In genomic region chr6:83077630-83078323, GRCm38 (mm10) we compare ENCODE assay signal across 8 mouse cellular contexts. TPM values are rescaled to one million over a fixed set of nuclear protein-coding genes. Genes with fewer than 3 reads are reported as not detected.
DNase-seq lines count a peak whose midpoint lies in the region; ATAC-seq and TF ChIP-seq lines count a peak whose summit lies in the region.

Pcgf1 (plus strand) TSS chr6:83077869.

- H3K36me3 ChIP-seq in spleen, adult 2 months (ENCODE audit: control insufficient read depth, insufficient read depth, low read length): peaks cover 1% of the 10 kb centered on the region
- H3K36me3 ChIP-seq in intestine, embryonic 14.5 days (ENCODE audit: control insufficient read depth, insufficient read depth, low read length): peaks cover 17% of the 10 kb centered on the region
- H3K36me3 ChIP-seq in liver, adult 2 months (ENCODE audit: control insufficient read depth, insufficient read depth, low read length): peaks cover 4% of the 10 kb centered on the region; the same call in 1 of the 2 replicates

- peak within 1 kb of the TSS; percentile 96 for H3K4me2 ChIP-seq in intestine, embryonic 14.5 days (ENCODE audit: low read length)

- DNase-seq in spleen, adult 2 months (ENCODE audit: low read depth in 1 of 2, low spot score in 2 of 2): no peak
- DNase-seq in spleen, postnatal 10 days (ENCODE audit: low spot score in 2 of 2): no peak
- DNase-seq in adrenal gland, adult 8-10 months: peak; percentile 50
- DNase-seq in intestine, embryonic 14.5 days (ENCODE audit: low spot score): no peak
- no peak for DNase-seq in liver, adult 2 months (ENCODE audit: extremely low read depth, low read depth, low spot score)
- peak; percentile 56 for DNase-seq in naive thymus-derived CD4-positive, alpha-beta T cell, adult 2 months (ENCODE audit: low read depth)
- DNase-seq in thymus, postnatal 36 days: no peak

- peak within 1 kb of the TSS; percentile 68 for H3K9ac ChIP-seq in intestine, embryonic 14.5 days (ENCODE audit: low read length)
- H3K9ac ChIP-seq in liver, adult 2 months (ENCODE audit: low read depth, low read length): peak within 1 kb of the TSS; percentile 86

- peak within 1 kb of the TSS; percentile 91 for H3K4me3 ChIP-seq in spleen, adult 2 months (ENCODE audit: extremely low read depth, insufficient read depth, insufficient read length)
- peak within 1 kb of the TSS; percentile 73 for H3K4me3 ChIP-seq in intestine, embryonic 14.5 days (ENCODE audit: low read depth, low read length)
- peak within 1 kb of the TSS; percentile 75 for H3K4me3 ChIP-seq in liver, adult 2 months (ENCODE audit: insufficient read depth, low read depth, low read length)

- peak within 1 kb of the TSS; percentile 94 for H3K27ac ChIP-seq in spleen, adult 2 months (ENCODE audit: insufficient read depth, low read length)
- peak within 1 kb of the TSS; percentile 77 for H3K27ac ChIP-seq in intestine, embryonic 14.5 days (ENCODE audit: low read depth)
- H3K27ac ChIP-seq in liver, adult 2 months (replicated peaks; ENCODE audit: insufficient read depth, low read depth, low read length): peak within 1 kb of the TSS; percentile 69

- peaks cover 1% of the 10 kb centered on the region; the same call in 1 of the 2 replicates for H3K27me3 ChIP-seq in spleen, adult 2 months (ENCODE audit: control insufficient read depth, insufficient read depth, low read length)
- H3K27me3 ChIP-seq in intestine, embryonic 14.5 days (replicated peaks; ENCODE audit: control insufficient read depth, insufficient read depth, low read length): peaks cover 47% of the 10 kb centered on the region
- no peaks in the 10 kb centered on the region; the same call in 1 of the 2 replicates for H3K27me3 ChIP-seq in liver, adult 2 months (ENCODE audit: control insufficient read depth, insufficient read depth, low read length)

- H3K4me1 ChIP-seq in spleen, adult 2 months (ENCODE audit: control insufficient read depth, insufficient read depth, insufficient read length): peaks cover 3% of the 10 kb centered on the region; the same call in 1 of the 2 replicates
- H3K4me1 ChIP-seq in intestine, embryonic 14.5 days (replicated peaks; ENCODE audit: control insufficient read depth, insufficient read depth, low read length): peaks cover 12% of the 10 kb centered on the region
- peaks cover 13% of the 10 kb centered on the region for H3K4me1 ChIP-seq in liver, adult 2 months (ENCODE audit: control insufficient read depth, insufficient read depth, low read length)

- H3K79me2 ChIP-seq in liver, adult 2 months (ENCODE audit: control insufficient read depth, insufficient read depth, low read length): no peaks in the 10 kb centered on the region

- peak; percentile 44 for ATAC-seq in erythroblast, adult 5-6 weeks (replicated peaks; ENCODE audit: low FRiP score, poor library complexity, severe bottlenecking)
- peak; percentile 70 for ATAC-seq in intestine, embryonic 14.5 days (replicated peaks; ENCODE audit: low FRiP score, low TSS enrichment, low read depth)

- under 1% methylated on average over 54 of the region's 54 CpGs for WGBS in spleen, adult 2 months
- WGBS in intestine, embryonic 14.5 days: under 1% methylated on average over 52 of the region's 54 CpGs
- under 1% methylated on average over 54 of the region's 54 CpGs for WGBS in liver, adult 2 months

- TF ChIP-seq POLR2A in spleen, adult 2 months (IDR thresholded peaks at IDR 0.05; ENCODE audit: low read depth, low read length): no peak
- 0 out of 2 replicates have a peak, but pooled peaks have one; percentile 34 for TF ChIP-seq POLR2A in liver, adult 2 months (IDR thresholded peaks at IDR 0.05; ENCODE audit: extremely low read depth, insufficient read depth, low read length)

- no peak for TF ChIP-seq CTCF in spleen, adult 2 months (IDR thresholded peaks at IDR 0.05; ENCODE audit: extremely low read depth, insufficient read depth, insufficient read length, insufficient replicate concordance)
- TF ChIP-seq CTCF in liver, adult 2 months (IDR thresholded peaks at IDR 0.05; ENCODE audit: low read depth, low read length): no peak

- no peaks in the 10 kb centered on the region for H3K9me3 ChIP-seq in intestine, embryonic 14.5 days (ENCODE audit: control insufficient read depth, low read length)

RNA-seq across cellular contexts. Expression of gene Pcgf1, which starts in this region (rescaled TPM):
- 10.0 and 10.7 TPM in 2 replicates for polyA plus RNA-seq in spleen, adult 2 months (2012; rRNA removed)
- total RNA-seq in adrenal gland, adult 8-10 months (2022): 10 to 100 TPM; 50.4 to 79.1 (median 66.0) TPM
- 19.8 and 29.7 TPM in 2 replicates for total RNA-seq in erythroblast, adult 5-6 weeks (2015; ENCODE audit: low replicate concordance)
- total RNA-seq in erythroblast, adult 5-6 weeks (2017; ENCODE audit: low replicate concordance): 11.0 and 18.1 TPM in 2 replicates
- polyA plus RNA-seq in intestine, embryonic 14.5 days (2014; fragmentation: Nextera tagmentation; extraction: Ambion mirVana): 45.5 and 46.9 TPM in 2 replicates
- 4.1 and 6.1 TPM in 2 replicates for total RNA-seq in liver, adult 2 months (2014; rRNA removed)
- polyA plus RNA-seq in liver, adult 2 months (2012; rRNA removed): 7.7 and 10.8 TPM in 2 replicates

Comparison
In these comparisons a context has a peak if more than half of its experiments do, and no peak if none do; other contexts are left out.
1. DNase-seq: peak in adrenal gland, adult 8-10 months (single experiment) and naive thymus-derived CD4-positive, alpha-beta T cell, adult 2 months (single experiment); none in spleen, adult 2 months (0 of 2), spleen, postnatal 10 days (0 of 2), intestine, embryonic 14.5 days (single experiment), liver, adult 2 months (single experiment) and thymus, postnatal 36 days (0 of 2).
2. Peak in every context shown above with its lines, with median percentiles within 50 percentile points of each other: H3K27ac ChIP-seq and H3K4me3 ChIP-seq.